Mouse (Mus musculus): ENCODE data around the gene Krtap3-1.
A peak's percentile ranks its signal among the peaks of the same experiment; 100 is the strongest.
"Not testable (repeated sequence)": the region's sequence is repeated elsewhere in the genome, so short reads cannot be mapped to it uniquely, and the experiment has no call there.

Gene Krtap3-1

GRCm38 (mm10) chr11:99566530-99566929 lies at the start of gene Krtap3-1:
Krtap3-1 (minus strand) TSS chr11:99566630.
- no peak for DNase-seq (ENCODE audit: low spot score)

GRCm38 (mm10) chr11:99614796-99615363 lies 48.5 kb upstream of the Krtap3-1 start, which contains the start of gene Krtap2-4:
Krtap2-4 (minus strand) TSS chr11:99614846.
- DNase-seq (ENCODE audit: low spot score), result no peak

GRCm38 (mm10) chr11:99610089-99610488 lies 43.7 kb upstream of the Krtap3-1 start, which contains the start of gene Gm11937:
Gm11937 (minus strand) TSS chr11:99610189.
- DNase-seq (ENCODE audit: low spot score), result not testable (repeated sequence)

- DNase-seq (ENCODE audit: low spot score), result no peak
These were observed 42.7 kb upstream of the Krtap3-1 start for GRCm38 (mm10) chr11:99609126-99609525.

GRCm38 (mm10) chr11:99603208-99603607 lies 36.8 kb upstream of the Krtap3-1 start, which contains the start of gene Gm11938:
Gm11938 (minus strand) TSS chr11:99603308.
- DNase-seq (ENCODE audit: low spot score), result not testable (repeated sequence)

GRCm38 (mm10) chr11:99597742-99598141 lies 31.3 kb upstream of the Krtap3-1 start, which contains the start of gene Krtap9-3:
Krtap9-3 (minus strand) TSS chr11:99598105.
- not testable (repeated sequence) for DNase-seq (ENCODE audit: low spot score)

- DNase-seq (ENCODE audit: low spot score), result no peak
These were observed 24.6 kb upstream of the Krtap3-1 start, which contains the start of gene Krtap1-3 for GRCm38 (mm10) chr11:99590981-99591380. Krtap1-3 (minus strand) TSS chr11:99591339.

GRCm38 (mm10) chr11:99585096-99585495 lies 18.7 kb upstream of the Krtap3-1 start:
- DNase-seq (ENCODE audit: low spot score), result no peak

GRCm38 (mm10) chr11:99583245-99583704 lies 16.8 kb upstream of the Krtap3-1 start, which contains the start of gene Krtap1-4:
Krtap1-4 (minus strand) TSS chr11:99583654.
- DNase-seq (ENCODE audit: low spot score), result no peak

- no peak for DNase-seq (ENCODE audit: low spot score)
These were observed 15.1 kb upstream of the Krtap3-1 start for GRCm38 (mm10) chr11:99581564-99581963.

- no peak for DNase-seq (ENCODE audit: low spot score)
These were observed 14.6 kb upstream of the Krtap3-1 start for GRCm38 (mm10) chr11:99581051-99581450.

GRCm38 (mm10) chr11:99580636-99581035 lies 14.2 kb upstream of the Krtap3-1 start, which contains the start of gene Krtap1-5:
Krtap1-5 (minus strand) TSS chr11:99581016.
- DNase-seq (ENCODE audit: low spot score), result no peak

GRCm38 (mm10) chr11:99574106-99574505 lies 7.7 kb upstream of the Krtap3-1 start:
- DNase-seq (ENCODE audit: low spot score), result peak; percentile 7

- DNase-seq (ENCODE audit: low spot score), result no peak
These were observed 6.7 kb upstream of the Krtap3-1 start for GRCm38 (mm10) chr11:99573164-99573563.

- DNase-seq (ENCODE audit: low spot score), result no peak
These were observed 3.9 kb downstream of the Krtap3-1 start for GRCm38 (mm10) chr11:99562580-99562979.

- no peak for DNase-seq (ENCODE audit: low spot score)
These were observed 7.1 kb downstream of the Krtap3-1 start, which contains the start of gene Gm11939 for GRCm38 (mm10) chr11:99559366-99559765. Gm11939 (minus strand) TSS chr11:99559466.

- no peak for DNase-seq (ENCODE audit: low spot score)
These were observed 8.3 kb downstream of the Krtap3-1 start for GRCm38 (mm10) chr11:99557976-99558745.

- no peak for DNase-seq (ENCODE audit: low spot score)
These were observed 9.7 kb downstream of the Krtap3-1 start, which contains the start of gene Krtap3-2 for GRCm38 (mm10) chr11:99556753-99557152. Krtap3-2 (minus strand) TSS chr11:99556853.

GRCm38 (mm10) chr11:99556195-99556594 lies 10.2 kb downstream of the Krtap3-1 start:
- no peak for DNase-seq (ENCODE audit: low spot score)

- DNase-seq (ENCODE audit: low spot score), result no peak
These were observed 15.7 kb downstream of the Krtap3-1 start, which contains the start of gene Krtap3-3 for GRCm38 (mm10) chr11:99550765-99551164. Krtap3-3 (minus strand) TSS chr11:99550865.

- no peak for DNase-seq (ENCODE audit: low spot score)
These were observed 18.5 kb downstream of the Krtap3-1 start for GRCm38 (mm10) chr11:99547892-99548291.

GRCm38 (mm10) chr11:99539721-99540120 lies 26.7 kb downstream of the Krtap3-1 start:
- no peak for DNase-seq (ENCODE audit: low spot score)

All from spleen, adult 12 weeks (tissue).